Mouse (Mus musculus): ENCODE data around the gene Fam120a.

Fam120a gene

GRCm38 (mm10) chr13:48942471-48942870, 25.3 kb downstream of the Fam120a start:
- TF ChIP-seq GATA4 (IDR thresholded peaks at IDR 0.05; ENCODE audit: insufficient replicate concordance, low read length) = no peak

- no peak for TF ChIP-seq GATA4 (IDR thresholded peaks at IDR 0.05; ENCODE audit: insufficient replicate concordance, low read length)
Observed at GRCm38 (mm10) chr13:48941773-48942172, 26.0 kb downstream of the Fam120a start.

GRCm38 (mm10) chr13:48934597-48934996, 33.2 kb downstream of the Fam120a start:
- TF ChIP-seq GATA4 (IDR thresholded peaks at IDR 0.05; ENCODE audit: insufficient replicate concordance, low read length) = no peak

- no peak for TF ChIP-seq GATA4 (IDR thresholded peaks at IDR 0.05; ENCODE audit: insufficient replicate concordance, low read length)
Observed at GRCm38 (mm10) chr13:48932692-48933091, 35.1 kb downstream of the Fam120a start.

- no peak for TF ChIP-seq GATA4 (IDR thresholded peaks at IDR 0.05; ENCODE audit: insufficient replicate concordance, low read length)
Observed at GRCm38 (mm10) chr13:48931687-48932086, 36.1 kb downstream of the Fam120a start.

- TF ChIP-seq GATA4 (IDR thresholded peaks at IDR 0.05; ENCODE audit: insufficient replicate concordance, low read length) = no peak
Observed at GRCm38 (mm10) chr13:48931232-48931631, 36.6 kb downstream of the Fam120a start.

GRCm38 (mm10) chr13:48929535-48930110, 38.2 kb downstream of the Fam120a start:
- TF ChIP-seq GATA4 (IDR thresholded peaks at IDR 0.05; ENCODE audit: insufficient replicate concordance, low read length) = no peak

GRCm38 (mm10) chr13:48927609-48928008, 40.2 kb downstream of the Fam120a start:
- TF ChIP-seq GATA4 (IDR thresholded peaks at IDR 0.05; ENCODE audit: insufficient replicate concordance, low read length) = no peak

- TF ChIP-seq GATA4 (IDR thresholded peaks at IDR 0.05; ENCODE audit: insufficient replicate concordance, low read length) = no peak
Observed at GRCm38 (mm10) chr13:48922712-48923111, 45.1 kb downstream of the Fam120a start.

- TF ChIP-seq GATA4 (IDR thresholded peaks at IDR 0.05; ENCODE audit: insufficient replicate concordance, low read length) = no peak
Observed at GRCm38 (mm10) chr13:48921256-48921655, 46.6 kb downstream of the Fam120a start.

- TF ChIP-seq GATA4 (IDR thresholded peaks at IDR 0.05; ENCODE audit: insufficient replicate concordance, low read length) = no peak
Observed at GRCm38 (mm10) chr13:48919756-48920415, 47.9 kb downstream of the Fam120a start.

- no peak for TF ChIP-seq GATA4 (IDR thresholded peaks at IDR 0.05; ENCODE audit: insufficient replicate concordance, low read length)
Observed at GRCm38 (mm10) chr13:48917113-48917599, 50.7 kb downstream of the Fam120a start.

- no peak for TF ChIP-seq GATA4 (IDR thresholded peaks at IDR 0.05; ENCODE audit: insufficient replicate concordance, low read length)
Observed at GRCm38 (mm10) chr13:48913680-48914079, 54.1 kb downstream of the Fam120a start.

GRCm38 (mm10) chr13:48913141-48913540, 54.7 kb downstream of the Fam120a start:
- TF ChIP-seq GATA4 (IDR thresholded peaks at IDR 0.05; ENCODE audit: insufficient replicate concordance, low read length) = no peak

- TF ChIP-seq GATA4 (IDR thresholded peaks at IDR 0.05; ENCODE audit: insufficient replicate concordance, low read length) = peak; percentile 38; the same call in 1 of the 2 replicates
Observed at GRCm38 (mm10) chr13:48911426-48911825, 56.4 kb downstream of the Fam120a start.

GRCm38 (mm10) chr13:48905458-48905857, 62.4 kb downstream of the Fam120a start:
- TF ChIP-seq GATA4 (IDR thresholded peaks at IDR 0.05; ENCODE audit: insufficient replicate concordance, low read length) = no peak

GRCm38 (mm10) chr13:48895376-48895775, 72.4 kb downstream of the Fam120a start:
- no peak for TF ChIP-seq GATA4 (IDR thresholded peaks at IDR 0.05; ENCODE audit: insufficient replicate concordance, low read length)
